Mouse (Mus musculus) spleen, adult 2 months (tissue): ENCODE measurements at regions not wholly inside any gene's neighbourhood (a gene's known extent, or its start where the extent isn't known, plus 50 kb on each side); places are given as distances from the start of the nearest gene placed in this dataset.

ENCODE experiments used
- CTCF ChIP-seq: fragments of 200-500 bp; IDR thresholded peaks from 2 replicates; pipeline ENCODE4 v1.5.1; 2011; ENCODE audit warnings: mild to moderate bottlenecking, inconsistent platforms; ENCODE audit not compliant: insufficient read depth, insufficient read length, insufficient replicate concordance; ENCODE audit errors: extremely low read depth
- POLR2A ChIP-seq: fragments of 200-500 bp; IDR thresholded peaks from 2 replicates; pipeline ENCODE4 v1.6.1; 2011; ENCODE audit warnings: low read depth, low read length, inconsistent platforms

DNA sequence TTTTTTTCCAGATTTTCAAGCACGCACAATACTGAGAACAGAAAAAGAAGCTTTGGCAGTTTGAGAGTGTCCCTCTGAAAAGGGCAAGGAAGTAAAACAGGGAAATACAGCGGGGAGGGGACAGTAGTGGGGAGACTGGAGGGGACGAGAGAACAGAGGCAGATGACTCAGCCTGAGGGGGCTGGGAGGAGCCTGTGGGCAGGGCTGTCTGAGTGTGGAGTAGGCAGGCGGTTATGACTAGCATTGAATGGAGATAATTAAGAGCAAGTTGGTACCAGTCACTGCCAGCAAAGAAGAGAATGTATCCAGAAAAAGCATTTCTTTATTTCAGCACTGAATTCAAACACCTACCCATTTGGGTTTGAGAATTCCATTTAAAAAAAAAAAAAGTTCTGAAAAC lies 98.4 kb upstream of the Gls start:
- TF ChIP-seq CTCF (no peak), POLR2A (no peak)
